Mouse (Mus musculus): ENCODE data around the gene Srcin1. TPM values are rescaled to one million over a fixed set of nuclear protein-coding genes. Genes with fewer than 3 reads are reported as not detected.

Srcin1 gene
- polyA plus RNA-seq, 1 experiment = 70.2 TPM

DNA sequence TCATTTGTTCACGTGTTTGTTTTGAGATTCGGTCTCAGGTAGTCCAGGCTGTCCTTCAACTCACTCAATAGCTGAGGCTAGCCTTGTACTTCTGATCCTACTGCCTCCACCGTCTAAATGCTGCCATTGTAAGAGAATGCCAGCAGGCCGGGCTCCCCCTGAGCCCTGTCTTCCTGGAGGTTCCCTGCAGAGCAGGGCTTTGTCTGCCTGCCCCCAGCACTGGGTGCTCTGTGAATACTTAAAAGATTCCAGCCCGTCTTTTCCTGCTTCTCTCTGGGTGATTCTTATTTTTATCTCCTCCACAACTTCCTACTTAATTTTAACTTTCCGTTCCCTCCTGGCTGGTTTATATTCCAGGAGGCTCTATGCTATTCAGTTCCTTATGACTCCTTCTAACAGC, 26.2 kb upstream of the Srcin1 start:
- TF ChIP-seq POLR2A (IDR thresholded peaks at IDR 0.05; ENCODE audit: borderline replicate concordance, extremely low read depth, insufficient read depth, insufficient read length, poor library complexity, severe bottlenecking) (no peak), CTCF (IDR thresholded peaks at IDR 0.05; ENCODE audit: borderline replicate concordance, extremely low read depth, insufficient read depth, insufficient read length) (no peak)
- DNase-seq (ENCODE audit: low read depth) = no peak

DNA sequence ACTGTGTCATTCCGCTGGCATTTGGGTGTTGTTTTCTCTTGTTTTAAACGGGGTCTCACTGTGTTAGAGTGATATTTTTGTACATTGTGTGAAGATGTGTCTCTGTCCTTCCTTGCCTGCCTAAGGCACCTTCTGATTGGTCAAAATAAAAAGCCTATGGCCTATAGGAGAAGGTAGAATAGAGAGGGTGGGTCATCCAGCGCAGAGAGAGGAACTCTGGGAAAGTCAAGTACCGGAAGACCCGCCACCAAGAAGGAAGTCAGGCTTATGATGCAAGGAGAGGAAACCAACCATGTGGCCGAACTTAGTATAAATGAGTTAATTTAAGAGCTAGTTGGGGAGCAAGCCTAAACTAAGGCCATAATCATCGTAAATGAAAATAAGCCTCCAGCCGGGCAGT, 23.1 kb upstream of the Srcin1 start:
- no peak for DNase-seq (ENCODE audit: low read depth)
- no peak for TF ChIP-seq POLR2A (IDR thresholded peaks at IDR 0.05; ENCODE audit: borderline replicate concordance, extremely low read depth, insufficient read depth, insufficient read length, poor library complexity, severe bottlenecking)
- no peak for TF ChIP-seq CTCF (IDR thresholded peaks at IDR 0.05; ENCODE audit: borderline replicate concordance, extremely low read depth, insufficient read depth, insufficient read length)

DNA sequence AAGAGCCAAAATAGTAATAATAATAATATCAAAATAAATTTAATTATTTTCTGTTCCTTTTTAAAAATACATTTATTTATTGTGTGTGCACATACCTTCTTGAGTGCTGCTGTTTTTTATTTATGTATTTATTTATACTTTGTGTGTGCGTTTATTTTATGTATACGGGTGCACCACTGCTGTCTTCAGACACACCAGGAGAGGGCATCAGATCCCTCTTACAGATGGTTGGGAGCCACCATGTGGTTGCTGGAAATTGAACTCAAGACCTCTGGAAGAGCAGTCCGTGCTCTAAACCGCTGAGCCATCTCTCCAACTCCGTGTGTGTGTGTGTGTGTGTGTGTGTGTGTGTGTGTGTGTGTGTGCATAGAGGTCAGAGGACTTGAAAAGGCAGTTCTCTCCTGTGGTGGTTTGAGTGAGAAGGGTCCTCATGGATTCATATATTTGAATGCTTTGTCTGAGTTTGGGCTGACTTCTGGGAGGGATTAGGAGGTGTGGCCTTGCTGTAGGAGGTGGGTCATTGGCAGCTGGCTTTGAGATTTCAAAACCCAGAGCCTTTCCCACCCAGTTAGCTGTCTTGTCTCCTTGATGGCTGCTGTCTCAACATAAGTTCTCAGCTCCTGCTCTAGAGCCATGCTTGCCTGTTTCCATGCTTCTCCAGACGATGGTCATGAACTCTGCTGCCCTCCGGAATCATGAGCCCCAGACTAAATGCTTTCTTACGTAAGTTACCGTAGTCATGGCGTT, 22.1 kb upstream of the Srcin1 start:
- no peak for DNase-seq (ENCODE audit: low read depth)
- TF ChIP-seq POLR2A (IDR thresholded peaks at IDR 0.05; ENCODE audit: borderline replicate concordance, extremely low read depth, insufficient read depth, insufficient read length, poor library complexity, severe bottlenecking) (no peak), CTCF (IDR thresholded peaks at IDR 0.05; ENCODE audit: borderline replicate concordance, extremely low read depth, insufficient read depth, insufficient read length) (no peak)

DNA sequence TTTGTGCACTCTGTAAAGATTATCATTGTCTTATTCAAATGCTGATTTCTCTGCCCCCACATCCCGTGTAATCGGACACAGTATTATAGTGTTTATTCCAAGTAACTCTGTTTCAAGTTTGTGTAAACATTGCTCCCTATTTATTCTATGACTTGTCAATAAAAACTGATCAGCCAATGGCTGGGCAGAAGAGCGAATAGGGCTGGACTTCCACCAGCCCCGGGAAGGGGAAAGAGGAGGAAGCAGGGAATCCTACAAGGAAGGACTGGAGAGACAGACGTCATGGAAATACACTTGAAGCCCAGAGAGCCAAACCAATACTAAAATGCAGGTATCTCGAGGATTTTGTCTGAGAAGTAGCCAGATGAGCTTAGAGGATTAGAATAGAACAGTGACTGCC, 18.1 kb upstream of the Srcin1 start:
- TF ChIP-seq CTCF (IDR thresholded peaks at IDR 0.05; ENCODE audit: borderline replicate concordance, extremely low read depth, insufficient read depth, insufficient read length) (no peak), POLR2A (IDR thresholded peaks at IDR 0.05; ENCODE audit: borderline replicate concordance, extremely low read depth, insufficient read depth, insufficient read length, poor library complexity, severe bottlenecking) (no peak)

DNA sequence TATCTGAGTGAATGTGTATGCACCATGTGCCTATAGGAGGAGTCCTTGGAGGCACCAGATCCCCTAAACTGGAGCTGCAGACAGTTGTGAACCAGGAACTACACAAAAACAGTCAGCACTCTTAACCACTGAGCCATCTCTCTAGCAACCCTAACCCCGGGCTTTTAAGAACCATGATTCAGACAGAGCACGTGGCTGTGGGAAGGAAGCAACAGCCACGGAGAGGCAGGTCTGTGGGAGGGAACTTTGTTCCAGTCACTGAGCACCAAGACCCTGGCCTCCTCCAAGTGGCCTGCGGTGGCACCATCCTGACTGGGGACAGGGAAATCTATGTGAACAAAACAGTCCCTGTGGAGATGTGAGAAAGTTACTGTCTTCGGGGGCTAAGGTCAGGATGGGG, 15.9 kb upstream of the Srcin1 start:
- no peak for DNase-seq (ENCODE audit: low read depth)
- TF ChIP-seq CTCF (IDR thresholded peaks at IDR 0.05; ENCODE audit: borderline replicate concordance, extremely low read depth, insufficient read depth, insufficient read length) (no peak), POLR2A (IDR thresholded peaks at IDR 0.05; ENCODE audit: borderline replicate concordance, extremely low read depth, insufficient read depth, insufficient read length, poor library complexity, severe bottlenecking) (no peak)

More for the DNA sequence above, 18.1 kb upstream of the Srcin1 start:
- DNase-seq (ENCODE audit: low read depth) = no peak

DNA sequence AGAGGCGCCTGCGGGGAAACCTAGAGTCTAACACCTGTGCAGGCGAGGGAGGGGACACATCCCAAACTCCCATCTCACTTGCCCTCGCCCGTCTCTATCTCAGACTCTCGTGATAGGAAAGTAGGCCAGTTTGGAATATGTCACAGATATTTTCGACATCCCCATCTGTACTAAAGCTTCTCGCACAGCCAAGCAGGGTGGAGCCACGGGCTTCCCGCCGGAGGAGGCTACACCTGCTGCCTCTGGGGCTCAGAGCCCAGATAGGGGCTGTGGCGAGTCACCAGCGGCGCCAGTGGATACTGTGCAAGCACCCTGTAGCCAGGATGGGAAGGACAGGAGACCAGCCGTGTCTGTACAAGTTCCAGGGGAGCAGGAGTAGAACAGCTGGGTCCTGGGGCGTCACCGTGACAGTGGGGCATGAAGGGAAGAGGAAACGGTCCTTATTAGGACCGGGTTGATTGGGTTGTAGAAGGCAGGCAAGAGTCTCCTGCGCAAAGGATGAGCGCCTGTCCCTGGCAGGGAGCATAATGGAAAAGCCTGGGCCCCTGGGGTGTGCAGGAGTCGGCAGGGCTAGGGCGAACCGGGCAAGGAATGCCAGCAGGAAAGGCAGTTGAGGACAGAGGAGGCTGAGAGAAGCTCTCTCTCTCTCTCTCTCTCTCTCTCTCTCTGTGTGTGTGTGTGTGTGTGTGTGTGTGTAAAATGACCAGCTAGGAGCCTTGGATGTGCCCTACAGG, 14.4 kb upstream of the Srcin1 start:
- DNase-seq (ENCODE audit: low read depth) = no peak
- TF ChIP-seq POLR2A (IDR thresholded peaks at IDR 0.05; ENCODE audit: borderline replicate concordance, extremely low read depth, insufficient read depth, insufficient read length, poor library complexity, severe bottlenecking) (no peak), CTCF (IDR thresholded peaks at IDR 0.05; ENCODE audit: borderline replicate concordance, extremely low read depth, insufficient read depth, insufficient read length) (no peak)

DNA sequence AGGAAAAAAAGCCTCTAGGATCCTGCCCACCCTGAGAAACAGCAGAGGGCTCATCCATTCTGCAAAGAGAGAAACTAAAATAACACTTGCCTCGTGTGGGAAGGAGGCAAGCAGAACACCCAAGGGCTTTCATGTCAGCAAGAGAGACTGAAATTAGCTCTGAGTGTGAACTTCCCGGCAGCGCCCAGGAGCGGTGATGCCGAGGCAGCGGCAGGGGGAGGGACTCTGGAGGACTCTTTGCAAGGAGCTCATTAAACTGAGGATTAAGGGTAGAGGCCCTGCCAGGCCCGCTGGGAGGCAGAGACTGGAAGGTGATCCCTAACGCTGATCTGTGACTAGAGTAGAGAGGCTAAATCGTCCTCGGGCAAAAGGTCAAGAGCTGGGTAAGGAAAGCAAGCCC, 13.2 kb upstream of the Srcin1 start:
- peak; percentile 59 for DNase-seq (ENCODE audit: low read depth)

DNA sequence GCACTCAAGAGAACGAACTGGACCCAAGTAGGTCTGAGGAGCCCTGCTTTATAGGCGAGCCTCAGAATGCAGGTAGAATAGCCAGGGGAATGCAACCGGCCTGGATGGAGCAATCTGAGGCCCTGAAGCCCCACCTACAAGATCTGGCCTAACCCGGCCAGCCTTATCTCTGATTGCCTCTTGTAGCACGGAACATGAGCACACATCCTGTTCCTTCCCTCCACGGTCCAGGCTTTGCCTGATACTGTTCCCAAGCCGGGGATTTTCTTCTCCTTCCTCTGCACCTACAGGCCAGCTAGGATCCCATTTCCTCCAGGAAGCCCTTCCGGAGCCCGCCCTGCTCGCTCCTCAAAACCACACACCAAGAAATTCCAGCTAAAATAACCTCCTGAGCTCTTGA, 9.9 kb upstream of the Srcin1 start:
- no peak for TF ChIP-seq POLR2A (IDR thresholded peaks at IDR 0.05; ENCODE audit: borderline replicate concordance, extremely low read depth, insufficient read depth, insufficient read length, poor library complexity, severe bottlenecking)
- TF ChIP-seq CTCF (IDR thresholded peaks at IDR 0.05; ENCODE audit: borderline replicate concordance, extremely low read depth, insufficient read depth, insufficient read length) = no peak
- no peak for DNase-seq (ENCODE audit: low read depth)

More for the DNA sequence above, 13.2 kb upstream of the Srcin1 start:
- TF ChIP-seq CTCF (IDR thresholded peaks at IDR 0.05; ENCODE audit: borderline replicate concordance, extremely low read depth, insufficient read depth, insufficient read length) (no peak), POLR2A (IDR thresholded peaks at IDR 0.05; ENCODE audit: borderline replicate concordance, extremely low read depth, insufficient read depth, insufficient read length, poor library complexity, severe bottlenecking) (no peak)

DNA sequence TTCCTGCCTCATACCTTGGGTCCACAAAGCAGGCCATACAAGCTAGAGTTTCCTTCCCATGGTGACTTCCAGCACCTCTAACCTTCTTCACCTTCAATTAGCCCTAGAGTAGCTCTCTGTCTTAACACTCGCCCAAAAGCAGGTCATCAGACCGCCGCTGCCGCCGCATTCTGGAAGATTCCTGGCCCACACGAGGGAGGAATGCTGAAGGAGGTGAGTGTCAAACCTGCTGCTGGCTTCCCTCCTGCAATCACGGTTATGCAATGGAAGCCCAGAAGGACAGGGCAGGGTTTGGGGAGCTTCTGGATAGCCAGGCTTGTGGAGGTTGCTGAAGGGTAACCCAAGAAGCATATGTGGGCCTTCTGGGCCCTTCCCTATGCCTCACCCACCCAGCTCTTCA, 8.5 kb upstream of the Srcin1 start:
- DNase-seq (ENCODE audit: low read depth) = no peak
- TF ChIP-seq POLR2A (IDR thresholded peaks at IDR 0.05; ENCODE audit: borderline replicate concordance, extremely low read depth, insufficient read depth, insufficient read length, poor library complexity, severe bottlenecking) (no peak), CTCF (IDR thresholded peaks at IDR 0.05; ENCODE audit: borderline replicate concordance, extremely low read depth, insufficient read depth, insufficient read length) (no peak)

DNA sequence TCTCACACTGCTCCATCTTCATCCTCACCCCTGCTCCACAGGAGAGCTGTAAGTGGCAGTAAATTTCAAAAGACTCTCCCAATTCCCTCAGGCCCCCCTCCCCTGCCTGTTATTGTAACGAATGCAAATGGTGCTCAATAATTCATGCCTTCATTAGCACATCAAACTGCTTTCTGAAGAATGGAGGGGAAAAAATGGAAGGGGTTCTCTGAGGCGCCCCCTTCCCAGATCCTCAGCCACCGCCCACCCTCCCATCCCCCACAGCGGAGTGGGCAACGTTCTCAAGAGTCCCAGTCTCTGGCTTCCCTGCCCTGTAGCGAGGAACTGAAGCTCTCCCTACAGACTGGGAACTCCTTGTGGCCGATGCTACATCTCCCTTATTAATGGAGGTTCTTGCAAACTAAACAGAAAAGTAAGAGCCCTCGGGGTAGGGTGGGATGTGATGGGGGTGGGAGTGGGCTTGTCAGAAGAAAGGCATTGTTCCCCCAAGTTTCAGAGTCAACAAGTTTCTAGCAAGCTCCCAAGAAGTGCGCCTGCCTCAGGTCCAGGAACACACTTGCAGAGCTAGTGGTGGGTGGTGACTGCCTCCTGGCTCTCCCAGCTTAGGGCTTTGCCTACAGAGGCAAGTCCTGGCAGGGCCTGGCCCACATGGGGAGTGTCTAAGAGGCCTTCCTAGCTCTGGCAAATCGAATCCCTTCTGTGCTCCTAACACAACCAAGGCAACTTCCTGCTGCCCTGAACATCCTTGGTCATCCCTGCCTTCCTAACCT, 3.3 kb upstream of the Srcin1 start:
- no peak for TF ChIP-seq POLR2A (IDR thresholded peaks at IDR 0.05; ENCODE audit: borderline replicate concordance, extremely low read depth, insufficient read depth, insufficient read length, poor library complexity, severe bottlenecking)
- TF ChIP-seq CTCF (IDR thresholded peaks at IDR 0.05; ENCODE audit: borderline replicate concordance, extremely low read depth, insufficient read depth, insufficient read length) = no peak
- peak; percentile 68 for DNase-seq (ENCODE audit: low read depth)

DNA sequence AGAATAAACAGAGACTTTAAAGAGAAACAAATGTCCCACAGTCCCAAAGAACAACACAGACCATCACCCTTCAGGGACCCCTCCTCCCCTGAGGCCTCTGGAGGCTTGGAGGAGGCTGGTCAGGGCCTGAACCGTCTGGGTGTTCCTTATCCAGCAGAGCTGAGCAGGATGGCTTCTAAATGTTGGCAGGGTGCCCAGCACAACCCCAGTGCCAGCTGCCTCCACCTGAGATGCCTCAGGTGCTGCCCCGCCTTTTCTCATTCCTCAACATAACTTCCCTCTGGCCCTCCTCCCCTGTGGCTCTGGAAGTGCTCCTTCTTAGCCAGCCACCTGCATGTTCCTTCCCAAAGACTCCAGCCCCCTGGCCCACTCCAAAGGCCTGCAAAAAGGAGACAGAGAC, 2.3 kb upstream of the Srcin1 start:
- TF ChIP-seq POLR2A (IDR thresholded peaks at IDR 0.05; ENCODE audit: borderline replicate concordance, extremely low read depth, insufficient read depth, insufficient read length, poor library complexity, severe bottlenecking) (no peak), CTCF (IDR thresholded peaks at IDR 0.05; ENCODE audit: borderline replicate concordance, extremely low read depth, insufficient read depth, insufficient read length) (no peak)
- DNase-seq (ENCODE audit: low read depth) = no peak
